Mouse (Mus musculus) lung, postnatal 25 days (tissue): ENCODE measurements around the gene Cacna1s.

ENCODE experiments used
- DNase-seq: peaks from one replicate; pipeline ENCODE4 v3.0.0; 2022; ENCODE audit warnings: low spot score

Gene Cacna1s

DNA sequence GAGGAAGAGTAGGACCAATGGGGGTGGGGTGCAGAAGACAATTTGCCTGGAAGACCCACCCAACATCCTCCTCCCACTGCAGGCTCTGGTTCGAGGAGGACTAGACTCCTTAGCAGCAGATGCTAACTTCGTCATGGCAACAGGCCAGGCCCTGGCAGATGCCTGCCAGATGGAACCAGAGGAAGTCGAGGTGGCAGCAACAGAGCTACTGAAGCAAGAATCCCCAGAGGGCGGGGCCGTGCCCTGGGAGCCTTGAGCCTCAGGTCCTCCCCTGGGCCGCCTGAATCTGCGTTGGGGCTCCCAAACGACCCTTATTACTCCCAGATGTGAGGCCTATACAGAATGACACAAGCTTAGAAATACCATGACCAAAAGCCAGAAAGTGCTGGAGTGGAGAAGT lies 66.3 kb downstream of the Cacna1s start:
- peak; percentile 54 for DNase-seq

DNA sequence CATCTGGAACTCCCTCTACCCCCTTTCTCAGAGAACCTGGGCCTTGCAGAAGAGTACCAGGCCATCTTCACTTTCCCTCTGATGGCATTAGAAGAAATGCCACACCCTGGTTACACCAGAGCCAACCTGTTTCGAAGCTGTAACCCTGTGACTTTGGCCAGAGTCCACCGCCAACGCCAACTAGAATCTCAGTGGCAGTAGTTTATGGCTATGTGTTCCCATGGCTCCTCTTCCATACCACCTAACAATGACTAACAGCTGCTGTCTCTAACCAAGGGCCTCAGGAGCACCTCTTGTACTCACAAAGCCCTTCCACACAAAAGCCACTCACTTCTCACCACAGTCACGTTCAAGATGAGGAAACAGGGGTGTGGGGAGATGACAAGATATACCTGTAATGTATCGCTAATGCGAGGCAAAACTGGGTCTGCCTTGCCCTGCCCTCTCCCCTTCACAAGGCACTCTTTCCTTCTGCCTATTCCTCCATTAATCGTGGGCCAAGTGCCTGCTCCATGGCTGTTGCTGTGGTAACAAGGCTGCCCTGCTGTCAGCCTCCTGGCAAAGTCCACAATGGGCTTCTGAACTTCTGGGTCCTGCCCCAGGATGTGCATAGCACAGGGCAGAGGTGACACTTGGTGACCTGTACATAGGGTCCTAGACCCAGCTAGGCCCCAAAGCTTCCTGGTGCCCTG lies 67.2 kb downstream of the Cacna1s start:
- no peak for DNase-seq

GRCm38 (mm10) chr1:136120263-136120603 lies 67.7 kb downstream of the Cacna1s start:
- DNase-seq = no peak

GRCm38 (mm10) chr1:136120785-136121184 lies 68.2 kb downstream of the Cacna1s start:
- no peak for DNase-seq

DNA sequence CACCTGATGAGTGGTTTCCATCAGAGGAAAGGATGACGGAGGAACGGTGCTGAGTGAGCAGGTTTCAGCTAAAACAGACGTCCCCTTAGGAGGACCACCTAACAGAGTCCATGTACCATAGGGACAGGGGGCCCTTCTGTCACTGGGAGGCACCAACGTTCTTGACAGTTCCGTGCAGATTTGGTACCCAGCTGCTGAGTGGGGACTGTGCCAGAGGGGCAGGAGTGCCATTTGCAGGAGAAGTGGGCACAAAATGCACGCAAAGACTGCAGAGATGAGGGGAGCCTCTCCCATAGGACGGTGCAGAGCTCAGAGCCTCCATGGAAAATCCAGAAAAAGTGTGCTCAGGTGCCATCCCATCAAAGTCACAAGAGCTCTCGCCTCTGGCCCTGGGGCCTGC lies 69.5 kb downstream of the Cacna1s start:
- no peak for DNase-seq

DNA sequence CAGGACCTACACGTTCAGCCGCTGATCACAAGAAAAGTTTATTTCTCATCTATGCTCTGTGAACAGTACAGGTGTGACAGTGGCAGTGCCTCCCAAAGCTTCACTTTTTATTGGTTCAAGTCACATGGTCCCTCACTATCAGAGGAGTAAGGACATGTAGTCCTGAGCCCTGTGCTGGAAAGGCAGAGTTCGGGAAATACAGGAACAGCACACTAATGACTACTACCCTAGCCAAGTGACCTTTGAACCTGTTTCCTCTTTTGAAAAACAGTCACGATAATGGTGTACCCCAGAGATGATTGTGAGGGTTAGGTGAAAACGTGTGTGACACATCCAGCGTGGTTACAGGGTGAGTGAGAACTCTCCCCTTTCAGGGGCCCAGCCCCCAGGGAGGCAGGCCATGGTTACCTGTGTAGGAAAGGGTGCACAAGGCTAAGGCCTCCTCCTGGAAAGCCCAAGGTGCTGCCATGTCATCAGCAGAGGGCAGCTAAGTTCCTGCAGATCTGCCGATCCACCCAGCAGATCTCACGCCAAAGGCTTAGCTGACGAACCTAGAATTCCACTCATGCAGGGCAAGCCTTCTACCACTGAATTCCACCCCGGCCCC lies 73.7 kb downstream of the Cacna1s start:
- DNase-seq = no peak

- DNase-seq = peak; percentile 57
These were observed 74.3 kb downstream of the Cacna1s start for GRCm38 (mm10) chr1:136126895-136127294.

GRCm38 (mm10) chr1:136127856-136128255 lies 75.3 kb downstream of the Cacna1s start:
- DNase-seq = no peak

GRCm38 (mm10) chr1:136128416-136128815 lies 75.9 kb downstream of the Cacna1s start:
- DNase-seq = no peak

DNA sequence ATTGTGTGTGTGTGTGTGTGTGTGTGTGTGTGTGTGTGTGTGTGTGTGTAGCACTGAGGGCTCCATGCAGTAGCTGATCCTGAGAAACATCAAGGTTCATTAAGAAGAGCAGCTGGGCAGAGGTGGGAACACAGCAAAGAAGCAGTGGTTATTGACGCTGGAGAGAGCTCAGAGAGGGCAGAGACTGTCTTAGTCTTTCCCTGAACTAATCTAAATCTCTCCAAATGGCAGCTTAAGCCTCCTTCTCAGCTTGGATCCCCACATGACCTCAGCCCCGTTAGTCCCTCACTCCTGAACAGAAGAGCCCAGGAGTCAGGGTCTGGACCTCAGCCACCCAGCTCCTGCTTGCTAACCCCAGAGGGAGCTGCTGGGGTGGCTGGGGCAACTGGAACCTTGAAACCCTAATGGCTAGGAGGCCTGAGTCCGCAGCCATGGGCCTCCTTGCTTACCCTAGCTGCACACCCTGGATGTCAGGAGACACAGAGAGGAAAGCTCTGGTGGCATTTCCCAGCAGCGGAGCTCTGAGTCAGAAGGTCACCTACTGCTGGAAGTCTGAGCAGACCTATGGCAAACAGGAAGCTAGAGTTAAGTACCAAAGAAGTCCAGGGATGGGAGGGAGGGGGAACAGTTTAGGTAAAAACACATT lies 76.5 kb downstream of the Cacna1s start:
- no peak for DNase-seq

DNA sequence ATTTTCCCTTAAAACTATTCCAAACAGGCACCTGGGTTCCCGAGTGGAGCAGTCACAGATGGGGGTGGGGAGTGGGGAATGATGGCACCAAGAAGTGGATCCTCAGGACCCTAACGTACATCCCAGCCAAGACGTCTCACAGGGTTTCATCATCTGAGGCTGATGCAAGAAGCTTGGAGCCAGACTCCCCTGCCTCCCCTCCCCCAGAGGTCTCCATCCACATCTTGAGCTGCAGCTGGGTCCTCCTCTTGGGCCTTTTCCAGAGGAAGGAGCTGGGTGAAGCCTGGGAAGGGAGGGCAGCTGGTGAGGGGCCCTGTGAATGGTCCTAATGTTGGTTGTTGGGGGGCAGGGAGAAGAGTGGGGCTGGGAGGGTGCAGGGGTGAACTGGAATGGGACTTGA lies 77.6 kb downstream of the Cacna1s start:
- DNase-seq = no peak

GRCm38 (mm10) chr1:136130951-136131558 lies 78.5 kb downstream of the Cacna1s start, which contains the start of gene Kif21b:
TSS of gene Kif21b (plus strand) at chr1:136131389.
- peak; percentile 92 for DNase-seq

DNA sequence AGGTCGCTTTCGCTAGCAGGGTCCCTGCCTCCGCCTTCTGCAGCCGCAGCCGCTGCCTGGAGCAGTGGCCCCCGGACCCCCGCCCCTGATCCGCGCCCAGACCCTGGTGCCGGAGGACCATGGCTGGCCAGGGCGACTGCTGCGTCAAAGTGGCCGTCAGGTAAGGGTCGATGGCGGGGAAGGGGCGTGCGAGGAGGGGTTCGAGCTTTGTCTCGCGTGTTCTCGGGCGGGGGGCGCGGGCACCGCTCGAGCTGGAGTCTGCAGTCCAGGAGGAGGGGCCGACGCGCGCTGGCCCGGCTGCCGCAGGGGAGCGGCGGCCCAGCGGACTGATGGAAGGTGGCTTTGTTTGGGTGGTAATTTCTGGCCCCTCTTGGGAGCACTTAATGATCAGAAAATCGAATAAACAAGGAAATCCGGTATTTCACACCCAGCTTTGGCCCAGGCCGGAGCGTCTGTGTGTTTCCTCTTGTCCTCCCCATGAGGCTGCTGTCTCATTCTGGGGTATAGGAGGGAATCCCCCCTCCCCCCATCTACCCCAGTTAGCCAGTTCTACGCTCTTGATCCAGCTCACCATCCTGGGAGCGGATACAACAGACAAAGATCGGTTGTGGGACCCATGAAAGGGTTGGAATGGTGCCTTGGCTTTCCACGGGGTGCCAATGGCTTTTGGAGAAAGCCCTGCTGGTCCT lies 79.2 kb downstream of the Cacna1s start:
- no peak for DNase-seq

DNA sequence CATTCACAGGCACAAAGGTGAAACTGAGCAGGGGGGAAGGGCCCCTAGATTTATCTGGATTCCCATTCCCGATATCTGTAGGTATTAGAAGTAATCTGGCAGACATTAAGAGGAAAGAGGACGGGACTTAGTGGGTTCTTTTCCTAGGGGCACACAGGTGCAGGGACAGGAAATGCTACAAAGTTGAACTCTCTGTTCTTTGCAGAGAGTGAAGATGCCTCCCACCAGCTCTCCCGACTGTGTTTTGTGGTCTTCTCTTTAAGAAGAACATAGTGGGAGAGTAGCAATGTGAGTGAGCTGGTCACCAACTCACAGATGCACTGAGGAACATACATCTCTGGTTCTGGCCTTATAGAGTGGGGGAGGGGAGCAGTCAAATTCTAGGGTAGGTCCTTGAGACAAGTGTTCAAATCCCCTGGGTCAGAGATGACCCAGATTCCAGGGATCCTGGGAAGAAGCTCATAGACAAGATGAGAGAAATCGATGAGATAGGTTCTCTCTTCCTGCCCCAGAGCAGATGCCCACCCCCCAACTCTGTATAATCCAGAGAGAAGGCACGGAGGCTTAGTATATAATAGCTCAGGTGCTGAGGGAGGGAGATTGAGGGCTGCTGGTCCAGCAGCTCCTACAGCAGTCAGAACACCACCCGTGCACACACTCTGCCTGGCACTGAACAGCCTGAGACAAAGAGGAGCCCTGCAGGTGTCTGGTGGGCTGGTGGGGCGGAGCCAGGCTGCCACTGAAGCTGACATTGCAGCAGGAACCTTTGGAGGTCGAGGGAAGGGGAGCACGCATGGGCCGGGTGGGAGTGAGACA lies 80.0 kb downstream of the Cacna1s start:
- DNase-seq = no peak

- DNase-seq = no peak
These were observed 81.2 kb downstream of the Cacna1s start for GRCm38 (mm10) chr1:136133570-136134240.

DNA sequence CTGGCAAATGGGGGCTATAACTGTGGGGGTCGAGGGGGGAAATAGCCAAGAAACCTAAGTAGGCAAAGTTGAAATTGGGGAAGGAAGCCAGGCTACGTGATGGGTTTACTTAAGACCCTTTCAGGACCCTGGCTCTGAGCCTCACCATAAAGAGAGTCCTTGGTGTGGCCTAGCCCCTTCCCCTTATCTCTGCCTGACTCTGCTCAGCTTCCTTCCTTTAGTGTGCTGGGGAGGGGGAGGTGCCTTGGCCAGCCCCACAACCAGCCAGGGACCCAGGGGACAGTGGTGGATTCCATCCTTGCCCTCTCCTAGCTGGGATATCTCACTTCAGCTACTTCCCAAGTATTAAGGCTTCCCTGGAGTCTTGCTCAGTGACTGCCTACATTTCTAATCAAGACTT lies 82.0 kb downstream of the Cacna1s start:
- DNase-seq = no peak

- peak; percentile 92 for DNase-seq
These were observed 82.5 kb downstream of the Cacna1s start for GRCm38 (mm10) chr1:136135046-136135445.

GRCm38 (mm10) chr1:136135777-136136444 lies 83.4 kb downstream of the Cacna1s start:
- no peak for DNase-seq

- no peak for DNase-seq
These were observed 84.0 kb downstream of the Cacna1s start for GRCm38 (mm10) chr1:136136547-136136946.

DNA sequence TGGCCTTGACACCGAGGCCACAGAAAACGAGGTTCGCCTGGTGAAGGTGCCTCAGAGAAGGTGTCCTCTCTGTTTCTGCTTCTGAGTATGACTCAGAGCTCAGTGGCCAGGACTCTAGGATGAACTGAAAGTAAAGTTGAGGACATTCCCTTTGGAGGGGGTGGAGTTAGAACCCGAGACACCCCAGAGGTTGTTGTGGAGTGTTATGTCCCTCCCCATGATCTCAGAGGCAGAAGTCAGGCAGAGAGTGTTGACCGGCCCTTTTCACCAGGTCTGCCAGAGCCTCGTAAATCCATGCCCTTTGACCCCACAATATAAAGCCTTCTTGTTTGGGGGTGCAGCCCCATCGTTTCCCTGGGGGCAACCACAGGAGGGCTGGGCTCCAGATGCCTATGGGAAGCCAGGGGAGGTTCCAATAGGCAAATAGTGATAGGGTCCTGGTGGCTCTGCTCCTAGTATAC lies 84.6 kb downstream of the Cacna1s start:
- no peak for DNase-seq
